Mouse (Mus musculus): ENCODE results near the gene Hdac11. TPM values are rescaled to one million over a fixed set of nuclear protein-coding genes. Genes with fewer than 3 reads are reported as not detected.

The Hdac11 gene
- polyA plus RNA-seq, 1 experiment = 6.1 TPM

DNA sequence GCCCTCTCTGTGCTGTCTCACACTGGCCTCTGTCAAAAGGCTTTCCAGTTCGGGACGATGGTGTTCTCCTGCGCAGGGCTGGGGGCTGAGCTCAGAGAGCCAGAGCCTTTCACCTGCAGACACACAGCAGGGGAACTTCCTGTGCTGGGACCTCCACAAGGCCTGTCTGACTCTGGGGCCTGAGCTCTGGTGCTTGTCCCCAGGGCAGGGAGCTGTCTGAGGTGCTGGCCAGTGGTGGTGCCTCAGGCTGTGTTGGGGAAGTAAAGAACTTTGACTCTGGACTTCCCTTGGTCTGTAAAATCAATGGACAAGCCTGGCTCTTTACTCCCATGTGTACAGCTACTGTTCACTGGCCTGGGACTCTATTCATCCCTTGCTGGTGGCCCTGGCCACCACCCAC lies 64.6 kb downstream of the Hdac11 start:
- H3K9me3 ChIP-seq (replicated peaks; ENCODE audit: control insufficient read depth, insufficient read depth, low read length, poor library complexity, severe bottlenecking) = no peaks in the 10 kb centered on the region
- no peak overlapping the region for H3K9ac ChIP-seq (ENCODE audit: low read depth, poor library complexity, severe bottlenecking)
- no peak overlapping the region for H3K27ac ChIP-seq (ENCODE audit: insufficient read depth, low read length)
- no peaks in the 10 kb centered on the region for H3K36me3 ChIP-seq (ENCODE audit: control insufficient read depth, insufficient read depth, low read length, poor library complexity, severe bottlenecking)
- no peak overlapping the region for H3K4me3 ChIP-seq (ENCODE audit: low read depth, low read length)
- H3K4me1 ChIP-seq (ENCODE audit: control insufficient read depth, insufficient read depth, low read length) = no peaks in the 10 kb centered on the region
- 0 out of 2 replicates have a peak, but pooled peaks have one; percentile 44 for TF ChIP-seq EP300 (IDR thresholded peaks at IDR 0.05; ENCODE audit: insufficient read depth, low read depth, low read length)
- TF ChIP-seq CTCF (IDR thresholded peaks at IDR 0.05; ENCODE audit: low read depth, low read length) = no peak
- no peaks in the 10 kb centered on the region for H3K27me3 ChIP-seq (ENCODE audit: control insufficient read depth, insufficient read depth, low read length, poor library complexity, severe bottlenecking)

DNA sequence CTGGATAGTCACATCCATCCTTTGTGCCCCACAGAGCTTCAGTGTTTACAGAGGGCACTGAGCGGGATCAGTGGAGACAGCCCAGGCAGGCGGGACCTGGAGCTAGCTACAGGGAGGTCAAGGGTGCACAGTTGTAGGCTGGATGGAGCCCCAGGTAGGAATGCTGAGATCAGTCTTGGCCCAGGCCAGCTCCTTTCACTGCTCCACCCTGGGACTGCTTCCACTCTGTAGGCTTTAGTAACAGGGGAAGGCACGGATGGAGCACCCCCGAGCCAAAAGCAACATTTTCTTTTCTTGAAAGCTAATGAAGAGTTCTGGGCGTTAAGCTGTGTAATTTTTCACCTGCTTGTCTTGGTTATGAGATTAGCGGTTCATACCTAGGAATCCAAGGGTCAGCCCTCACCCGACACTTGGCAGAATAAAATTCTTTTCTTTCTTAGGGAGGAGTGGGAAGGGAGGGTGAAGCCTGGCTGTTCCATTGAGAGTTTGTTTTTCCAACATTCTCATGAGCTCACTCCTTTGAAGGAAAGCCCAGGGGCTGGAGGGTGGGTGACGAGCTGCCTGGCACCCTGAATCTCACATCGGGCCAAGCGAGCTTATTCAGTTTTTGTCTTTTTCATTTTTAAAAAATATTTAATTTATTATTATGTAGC lies 66.4 kb downstream of the Hdac11 start:
- Histone ChIP-seq H3K4me1 (ENCODE audit: control insufficient read depth, insufficient read depth, low read length) (no peaks in the 10 kb centered on the region), H3K9ac (ENCODE audit: low read depth, poor library complexity, severe bottlenecking) (no peak overlapping the region), H3K4me3 (ENCODE audit: low read depth, low read length) (no peak overlapping the region), H3K9me3 (replicated peaks; ENCODE audit: control insufficient read depth, insufficient read depth, low read length, poor library complexity, severe bottlenecking) (no peaks in the 10 kb centered on the region), H3K36me3 (ENCODE audit: control insufficient read depth, insufficient read depth, low read length, poor library complexity, severe bottlenecking) (no peaks in the 10 kb centered on the region), H3K27me3 (ENCODE audit: control insufficient read depth, insufficient read depth, low read length, poor library complexity, severe bottlenecking) (no peaks in the 10 kb centered on the region), H3K27ac (ENCODE audit: insufficient read depth, low read length) (no peak overlapping the region)
- no peak for TF ChIP-seq EP300 (IDR thresholded peaks at IDR 0.05; ENCODE audit: insufficient read depth, low read depth, low read length)
- TF ChIP-seq CTCF (IDR thresholded peaks at IDR 0.05; ENCODE audit: low read depth, low read length) = no peak
- no peak for TF ChIP-seq POLR2A (IDR thresholded peaks at IDR 0.05; ENCODE audit: insufficient read depth, low read length)

Other genes starting within 250 kb of the Hdac11 start
- gene Iqsec1, start 168.0 kb upstream of the Hdac11 start, polyA plus RNA-seq (2011; ENCODE audit: insufficient read depth, insufficient read length, low read depth, missing spikeins) = 41.7 and 52.6 TPM in 2 replicates
- gene Nup210, start 39.8 kb upstream of the Hdac11 start, polyA plus RNA-seq (2011; ENCODE audit: insufficient read depth, insufficient read length, low read depth, missing spikeins) = 36.3 and 46.8 TPM in 2 replicates
- gene Fbln2, start 55.8 kb downstream of the Hdac11 start, polyA plus RNA-seq (2011; ENCODE audit: insufficient read depth, insufficient read length, low read depth, missing spikeins) = 21.3 and 23.3 TPM in 2 replicates